Mouse (Mus musculus): ENCODE measurements around the gene Inka1. TPM values are rescaled to one million over a fixed set of nuclear protein-coding genes. Genes with fewer than 3 reads are reported as not detected.
A peak's percentile ranks its signal among the peaks of the same experiment; 100 is the strongest.

Inka1 gene
- polyA plus RNA-seq, 1 experiment: 1.8 TPM

- no peak overlapping the region for H3K4me3 ChIP-seq (ENCODE audit: insufficient read depth, poor library complexity, severe bottlenecking)
- H3K79me3 ChIP-seq (ENCODE audit: low read depth): no peaks in the 10 kb centered on the region
- H3K36me3 ChIP-seq (ENCODE audit: control insufficient read depth, insufficient read depth): peaks cover 47% of the 10 kb centered on the region
- H3ac ChIP-seq (ENCODE audit: control insufficient read depth, insufficient read length, low read depth): no peak overlapping the region
- no peaks in the 10 kb centered on the region for H3K27me3 ChIP-seq (ENCODE audit: control insufficient read depth, insufficient read depth, insufficient read length)
- TF ChIP-seq MYOD1 (IDR thresholded peaks at IDR 0.05; ENCODE audit: control insufficient read depth, insufficient read length, low read depth) (no peak), MAX (IDR thresholded peaks at IDR 0.05) (no peak), FOSL1 (IDR thresholded peaks at IDR 0.05; ENCODE audit: insufficient read depth, low read length, poor library complexity, severe bottlenecking) (no peak), CTCF (IDR thresholded peaks at IDR 0.05; ENCODE audit: control insufficient read depth, insufficient read depth, insufficient read length) (no peak), USF1 (IDR thresholded peaks at IDR 0.05; ENCODE audit: low read depth) (no peak), CEBPB (IDR thresholded peaks at IDR 0.05; ENCODE audit: low read depth) (no peak), MYOG (IDR thresholded peaks at IDR 0.05; ENCODE audit: control insufficient read depth, extremely low read depth, insufficient read length) (no peak)
- H3K79me2 ChIP-seq (ENCODE audit: control insufficient read depth, insufficient read depth): peaks cover under 1% of the 10 kb centered on the region
Measured at GRCm38 (mm10) chr9:107960928-107961327, 24.8 kb downstream of the Inka1 start.

DNA sequence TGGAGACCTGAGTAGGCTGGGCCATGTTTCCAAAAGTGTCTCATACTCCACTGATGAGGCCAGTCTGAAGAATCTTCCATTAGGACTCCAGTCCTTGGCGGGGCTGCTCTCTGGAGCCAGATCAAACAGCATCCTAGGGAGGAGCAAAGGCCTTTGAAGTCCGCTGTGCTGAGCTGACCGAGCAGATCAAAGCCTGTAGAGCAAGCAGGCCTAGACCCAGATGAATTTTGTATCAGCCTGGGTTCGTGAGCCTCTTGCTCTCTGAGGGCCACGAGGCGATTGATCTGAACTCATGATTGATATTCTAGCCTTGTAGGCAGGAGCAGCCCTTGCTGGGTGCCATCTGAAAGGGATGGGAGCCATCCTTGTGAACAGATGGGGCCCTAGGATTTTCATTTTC lies 25.8 kb downstream of the Inka1 start:
- no peak for TF ChIP-seq MYOG (IDR thresholded peaks at IDR 0.05; ENCODE audit: control insufficient read depth, extremely low read depth, insufficient read length)
- no peak for TF ChIP-seq FOSL1 (IDR thresholded peaks at IDR 0.05; ENCODE audit: insufficient read depth, low read length, poor library complexity, severe bottlenecking)
- TF ChIP-seq USF1 (IDR thresholded peaks at IDR 0.05; ENCODE audit: low read depth): no peak
- no peak for TF ChIP-seq CTCF (IDR thresholded peaks at IDR 0.05; ENCODE audit: control insufficient read depth, insufficient read depth, insufficient read length)
- no peak for TF ChIP-seq CEBPB (IDR thresholded peaks at IDR 0.05; ENCODE audit: low read depth)
- no peak for TF ChIP-seq MAX (IDR thresholded peaks at IDR 0.05)
- TF ChIP-seq MYOD1 (IDR thresholded peaks at IDR 0.05; ENCODE audit: control insufficient read depth, insufficient read length, low read depth): no peak
- H3K36me3 ChIP-seq (ENCODE audit: control insufficient read depth, insufficient read depth): peaks cover 47% of the 10 kb centered on the region

DNA sequence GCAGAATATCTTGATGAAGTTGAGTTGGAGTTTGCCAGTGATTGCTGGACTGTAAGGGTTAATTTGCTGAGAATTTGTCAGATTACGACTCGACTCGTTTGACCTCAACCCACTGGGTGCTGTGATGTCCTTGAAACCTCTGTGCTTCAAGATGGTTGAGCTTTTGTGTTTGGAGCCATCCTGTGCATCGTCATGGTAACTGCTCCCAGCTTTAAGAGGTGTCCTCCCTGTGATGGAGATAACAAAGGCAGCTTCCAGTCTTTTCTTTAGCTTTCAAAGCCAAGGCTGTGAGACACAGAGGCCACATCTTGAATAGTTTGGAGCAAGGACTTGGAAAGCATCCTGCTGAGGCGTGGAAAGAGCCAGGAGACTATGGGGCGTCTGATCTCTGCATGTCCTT lies 28.5 kb downstream of the Inka1 start:
- Histone ChIP-seq H3ac (ENCODE audit: control insufficient read depth, insufficient read length, low read depth) (no peak overlapping the region), H3K79me2 (ENCODE audit: control insufficient read depth, insufficient read depth) (peaks cover 38% of the 10 kb centered on the region), H3K4me3 (ENCODE audit: insufficient read depth, poor library complexity, severe bottlenecking) (no peak overlapping the region), H3K36me3 (ENCODE audit: control insufficient read depth, insufficient read depth) (peaks cover 23% of the 10 kb centered on the region), H3K79me3 (ENCODE audit: low read depth) (peaks cover 21% of the 10 kb centered on the region), H3K27me3 (ENCODE audit: control insufficient read depth, insufficient read depth, insufficient read length) (no peaks in the 10 kb centered on the region)
- TF ChIP-seq CTCF (IDR thresholded peaks at IDR 0.05; ENCODE audit: control insufficient read depth, insufficient read depth, insufficient read length) (no peak), MYOG (IDR thresholded peaks at IDR 0.05; ENCODE audit: control insufficient read depth, extremely low read depth, insufficient read length) (no peak), CEBPB (IDR thresholded peaks at IDR 0.05; ENCODE audit: low read depth) (no peak), USF1 (IDR thresholded peaks at IDR 0.05; ENCODE audit: low read depth) (no peak), MYOD1 (IDR thresholded peaks at IDR 0.05; ENCODE audit: control insufficient read depth, insufficient read length, low read depth) (no peak), FOSL1 (IDR thresholded peaks at IDR 0.05; ENCODE audit: insufficient read depth, low read length, poor library complexity, severe bottlenecking) (no peak), MAX (IDR thresholded peaks at IDR 0.05) (no peak)

More for the DNA sequence above, 25.8 kb downstream of the Inka1 start:
- no peak overlapping the region for H3ac ChIP-seq (ENCODE audit: control insufficient read depth, insufficient read length, low read depth)
- H3K4me3 ChIP-seq (ENCODE audit: insufficient read depth, poor library complexity, severe bottlenecking): no peak overlapping the region
- H3K79me2 ChIP-seq (ENCODE audit: control insufficient read depth, insufficient read depth): peaks cover 10% of the 10 kb centered on the region
- H3K27me3 ChIP-seq (ENCODE audit: control insufficient read depth, insufficient read depth, insufficient read length): no peaks in the 10 kb centered on the region
- H3K79me3 ChIP-seq (ENCODE audit: low read depth): peaks cover 2% of the 10 kb centered on the region

GRCm38 (mm10) chr9:107955613-107956289 lies 29.9 kb downstream of the Inka1 start:
- TF ChIP-seq CTCF (IDR thresholded peaks at IDR 0.05; ENCODE audit: control insufficient read depth, insufficient read depth, insufficient read length) (no peak), USF1 (IDR thresholded peaks at IDR 0.05; ENCODE audit: low read depth) (peak; percentile 59)
- no peaks in the 10 kb centered on the region for H3K27me3 ChIP-seq (ENCODE audit: control insufficient read depth, insufficient read depth, insufficient read length)
- H3K36me3 ChIP-seq (ENCODE audit: control insufficient read depth, insufficient read depth): peaks cover 17% of the 10 kb centered on the region
- H3K4me3 ChIP-seq (ENCODE audit: insufficient read depth, poor library complexity, severe bottlenecking): no peak overlapping the region
- H3ac ChIP-seq (ENCODE audit: control insufficient read depth, insufficient read length, low read depth): no peak overlapping the region
- H3K79me3 ChIP-seq (ENCODE audit: low read depth): peaks cover 29% of the 10 kb centered on the region
- H3K79me2 ChIP-seq (ENCODE audit: control insufficient read depth, insufficient read depth): peaks cover 51% of the 10 kb centered on the region

- H3K4me3 ChIP-seq (ENCODE audit: insufficient read depth, poor library complexity, severe bottlenecking): peak overlapping the region; percentile 78
- TF ChIP-seq MAX (IDR thresholded peaks at IDR 0.05) (peak; percentile 82), FOSL1 (IDR thresholded peaks at IDR 0.05; ENCODE audit: insufficient read depth, low read length, poor library complexity, severe bottlenecking) (no peak)
- peaks cover 49% of the 10 kb centered on the region for H3K79me2 ChIP-seq (ENCODE audit: control insufficient read depth, insufficient read depth)
- H3K36me3 ChIP-seq (ENCODE audit: control insufficient read depth, insufficient read depth): no peaks in the 10 kb centered on the region
- H3ac ChIP-seq (ENCODE audit: control insufficient read depth, insufficient read length, low read depth): peak overlapping the region; percentile 80
- peaks cover 29% of the 10 kb centered on the region for H3K79me3 ChIP-seq (ENCODE audit: low read depth)
- no peaks in the 10 kb centered on the region for H3K27me3 ChIP-seq (ENCODE audit: control insufficient read depth, insufficient read depth, insufficient read length)
Measured at GRCm38 (mm10) chr9:107950460-107951355, 35.0 kb downstream of the Inka1 start.

All from C2C12 (cell line).